Mouse (Mus musculus) lung, postnatal 36 days (tissue): Measurements from ENCODE around the gene Ppef2.

ENCODE experiments used
- DNase-seq: peaks from one replicate; pipeline ENCODE4 v3.0.0; 2022; ENCODE audit warnings: mixed read lengths

Ppef2 gene

GRCm38 (mm10) chr5:92256218-92256617 is at the start of gene Ppef2:
Gene Ppef2 (minus strand): TSS chr5:92256278.
- no peak for DNase-seq

- no peak for DNase-seq
These were observed 48.2 kb upstream of the Ppef2 start for GRCm38 (mm10) chr5:92304291-92304690.

GRCm38 (mm10) chr5:92302149-92302840 is 46.2 kb upstream of the Ppef2 start:
- no peak for DNase-seq

- no peak for DNase-seq
These were observed 38.4 kb upstream of the Ppef2 start for GRCm38 (mm10) chr5:92294525-92294924.

GRCm38 (mm10) chr5:92291652-92292414 is 35.8 kb upstream of the Ppef2 start:
- DNase-seq, result no peak

GRCm38 (mm10) chr5:92287840-92288239 is 31.8 kb upstream of the Ppef2 start:
- no peak for DNase-seq

- no peak for DNase-seq
These were observed 27.0 kb upstream of the Ppef2 start for GRCm38 (mm10) chr5:92283107-92283506.

- DNase-seq, result no peak
These were observed 26.5 kb upstream of the Ppef2 start for GRCm38 (mm10) chr5:92282571-92282970.

GRCm38 (mm10) chr5:92278942-92279537 is 23.0 kb upstream of the Ppef2 start:
- DNase-seq, result peak; percentile 69

- DNase-seq, result peak; percentile 95
These were observed 21.6 kb upstream of the Ppef2 start, which contains the start of gene Naaa for GRCm38 (mm10) chr5:92277437-92278394. Gene Naaa (minus strand): TSS chr5:92278170.

- DNase-seq, result peak; percentile 60
These were observed 14.4 kb upstream of the Ppef2 start for GRCm38 (mm10) chr5:92270496-92270895.

GRCm38 (mm10) chr5:92263761-92264359 is 7.8 kb upstream of the Ppef2 start:
- DNase-seq, result peak; percentile 79

GRCm38 (mm10) chr5:92262646-92263045 is 6.6 kb upstream of the Ppef2 start:
- no peak for DNase-seq

- no peak for DNase-seq
These were observed 1.6 kb downstream of the Ppef2 start for GRCm38 (mm10) chr5:92254476-92254875.

GRCm38 (mm10) chr5:92252797-92253343 is 3.2 kb downstream of the Ppef2 start:
- no peak for DNase-seq

GRCm38 (mm10) chr5:92252031-92252430 is 4.0 kb downstream of the Ppef2 start:
- no peak for DNase-seq

GRCm38 (mm10) chr5:92248614-92249013 is 7.5 kb downstream of the Ppef2 start:
- DNase-seq, result no peak

GRCm38 (mm10) chr5:92245483-92245882 is 10.6 kb downstream of the Ppef2 start:
- DNase-seq, result peak; percentile 38

GRCm38 (mm10) chr5:92244900-92245299 is 11.2 kb downstream of the Ppef2 start:
- no peak for DNase-seq

GRCm38 (mm10) chr5:92240769-92241168 is 15.3 kb downstream of the Ppef2 start:
- no peak for DNase-seq

- DNase-seq, result peak; percentile 90
These were observed 16.5 kb downstream of the Ppef2 start for GRCm38 (mm10) chr5:92239333-92240232.
